Mouse (Mus musculus): ENCODE data around the gene Secisbp2l. TPM values are rescaled to one million over a fixed set of nuclear protein-coding genes. Genes with fewer than 3 reads are reported as not detected.

Secisbp2l gene
- polyA plus RNA-seq, 1 experiment from 2014 or later, result 16.7 TPM

GRCm38 (mm10) chr2:125716599-125716998 is 66.1 kb downstream of the Secisbp2l start:
- ATAC-seq (replicated peaks; ENCODE audit: insufficient number of reproducible peaks, low FRiP score, low TSS enrichment), result no peak
- Histone ChIP-seq H3K9me3 (replicated peaks; ENCODE audit: control insufficient read depth, low read length) (no peaks in the 10 kb centered on the region), H3K27me3 (ENCODE audit: control insufficient read depth, insufficient read depth, low read length) (peaks cover 7% of the 10 kb centered on the region; the same call in 1 of the 2 replicates), H3K36me3 (ENCODE audit: control insufficient read depth, insufficient read depth, low read length) (no peaks in the 10 kb centered on the region), H3K4me3 (ENCODE audit: low read depth, low read length) (no peak overlapping the region), H3K4me1 (ENCODE audit: control insufficient read depth, insufficient read depth, low read length) (no peaks in the 10 kb centered on the region), H3K27ac (ENCODE audit: low read depth, low read length) (no peak overlapping the region), H3K9ac (ENCODE audit: low read depth, low read length) (no peak overlapping the region), H3K4me2 (no peak overlapping the region)
- 72% methylated on average over 8 of the region's 8 CpGs for WGBS (ENCODE audit: insufficient replicate concordance)

GRCm38 (mm10) chr2:125706510-125706921 is 76.2 kb downstream of the Secisbp2l start:
- ATAC-seq (replicated peaks; ENCODE audit: insufficient number of reproducible peaks, low FRiP score, low TSS enrichment), result no peak
- no peak overlapping the region for H3K4me2 ChIP-seq
- 77% methylated on average over 5 of the region's 5 CpGs for whole genome bisulfite sequencing (ENCODE audit: insufficient replicate concordance)
- no peaks in the 10 kb centered on the region for H3K9me3 ChIP-seq (replicated peaks; ENCODE audit: control insufficient read depth, low read length)
- H3K36me3 ChIP-seq (ENCODE audit: control insufficient read depth, insufficient read depth, low read length), result no peaks in the 10 kb centered on the region
- H3K9ac ChIP-seq (ENCODE audit: low read depth, low read length), result no peak overlapping the region
- no peaks in the 10 kb centered on the region for H3K27me3 ChIP-seq (ENCODE audit: control insufficient read depth, insufficient read depth, low read length)
- H3K4me3 ChIP-seq (ENCODE audit: low read depth, low read length), result no peak overlapping the region
- H3K27ac ChIP-seq (ENCODE audit: low read depth, low read length), result no peak overlapping the region
- H3K4me1 ChIP-seq (ENCODE audit: control insufficient read depth, insufficient read depth, low read length), result no peaks in the 10 kb centered on the region

GRCm38 (mm10) chr2:125704907-125705631 is 77.6 kb downstream of the Secisbp2l start:
- Histone ChIP-seq H3K4me3 (ENCODE audit: low read depth, low read length) (no peak overlapping the region), H3K27ac (ENCODE audit: low read depth, low read length) (no peak overlapping the region), H3K9ac (ENCODE audit: low read depth, low read length) (no peak overlapping the region), H3K36me3 (ENCODE audit: control insufficient read depth, insufficient read depth, low read length) (no peaks in the 10 kb centered on the region), H3K27me3 (ENCODE audit: control insufficient read depth, insufficient read depth, low read length) (no peaks in the 10 kb centered on the region), H3K9me3 (replicated peaks; ENCODE audit: control insufficient read depth, low read length) (no peaks in the 10 kb centered on the region), H3K4me2 (no peak overlapping the region), H3K4me1 (ENCODE audit: control insufficient read depth, insufficient read depth, low read length) (no peaks in the 10 kb centered on the region)
- no peak for ATAC-seq (replicated peaks; ENCODE audit: insufficient number of reproducible peaks, low FRiP score, low TSS enrichment)
- 59% methylated on average over 12 of the region's 12 CpGs for WGBS (ENCODE audit: insufficient replicate concordance)

DNA sequence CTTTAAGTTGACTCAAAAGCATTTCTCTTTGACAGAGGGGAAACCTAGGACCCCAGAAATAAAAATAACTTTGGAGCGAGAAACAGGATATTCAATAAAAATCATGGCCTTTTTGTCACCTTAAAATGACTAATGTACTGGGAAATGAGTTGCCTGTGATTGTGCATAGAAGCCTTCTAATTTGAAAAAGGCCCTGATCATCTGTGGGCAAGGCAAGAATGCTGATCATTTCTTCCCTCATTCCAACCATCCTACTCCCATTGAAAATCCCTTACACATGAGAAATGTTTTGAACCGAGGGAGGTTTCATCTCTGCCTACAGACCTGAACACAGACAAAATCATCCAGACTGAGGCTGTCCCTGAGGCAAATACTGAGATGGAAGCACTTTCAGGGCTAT is 79.8 kb downstream of the Secisbp2l start:
- Histone ChIP-seq H3K4me1 (ENCODE audit: control insufficient read depth, insufficient read depth, low read length) (no peaks in the 10 kb centered on the region), H3K27ac (ENCODE audit: low read depth, low read length) (no peak overlapping the region), H3K9me3 (replicated peaks; ENCODE audit: control insufficient read depth, low read length) (no peaks in the 10 kb centered on the region), H3K9ac (ENCODE audit: low read depth, low read length) (no peak overlapping the region), H3K27me3 (ENCODE audit: control insufficient read depth, insufficient read depth, low read length) (no peaks in the 10 kb centered on the region), H3K4me2 (no peak overlapping the region), H3K4me3 (ENCODE audit: low read depth, low read length) (no peak overlapping the region), H3K36me3 (ENCODE audit: control insufficient read depth, insufficient read depth, low read length) (no peaks in the 10 kb centered on the region)
- ATAC-seq (replicated peaks; ENCODE audit: insufficient number of reproducible peaks, low FRiP score, low TSS enrichment), result no peak
- 79% methylated on average over 2 of the region's 2 CpGs for WGBS (ENCODE audit: insufficient replicate concordance)

DNA sequence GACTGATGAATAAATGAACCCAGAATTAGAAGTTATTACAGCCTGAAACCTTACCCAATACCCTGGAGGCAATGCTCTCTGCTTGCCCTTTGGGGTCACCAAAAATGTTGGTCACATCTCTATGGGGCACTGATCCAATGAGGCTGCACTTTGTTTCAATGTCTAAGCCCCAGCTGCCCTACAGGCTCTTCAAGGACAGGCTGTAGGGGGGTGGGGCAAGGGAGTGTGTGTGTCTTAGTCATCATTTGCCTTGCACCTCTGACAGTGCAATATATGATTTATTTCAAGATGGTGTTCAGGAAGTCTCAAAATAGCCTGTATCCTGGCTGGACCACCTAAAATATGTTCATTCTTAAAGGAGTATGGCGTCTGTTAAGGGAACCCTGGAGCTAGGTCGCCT is 81.1 kb downstream of the Secisbp2l start:
- Histone ChIP-seq H3K36me3 (ENCODE audit: control insufficient read depth, insufficient read depth, low read length) (no peaks in the 10 kb centered on the region), H3K9me3 (replicated peaks; ENCODE audit: control insufficient read depth, low read length) (no peaks in the 10 kb centered on the region), H3K4me2 (no peak overlapping the region), H3K4me3 (ENCODE audit: low read depth, low read length) (no peak overlapping the region), H3K27me3 (ENCODE audit: control insufficient read depth, insufficient read depth, low read length) (no peaks in the 10 kb centered on the region), H3K9ac (ENCODE audit: low read depth, low read length) (no peak overlapping the region), H3K4me1 (ENCODE audit: control insufficient read depth, insufficient read depth, low read length) (no peaks in the 10 kb centered on the region), H3K27ac (ENCODE audit: low read depth, low read length) (no peak overlapping the region)
- ATAC-seq (replicated peaks; ENCODE audit: insufficient number of reproducible peaks, low FRiP score, low TSS enrichment), result no peak
- 81% methylated on average over 2 of the region's 2 CpGs for WGBS (ENCODE audit: insufficient replicate concordance)

DNA sequence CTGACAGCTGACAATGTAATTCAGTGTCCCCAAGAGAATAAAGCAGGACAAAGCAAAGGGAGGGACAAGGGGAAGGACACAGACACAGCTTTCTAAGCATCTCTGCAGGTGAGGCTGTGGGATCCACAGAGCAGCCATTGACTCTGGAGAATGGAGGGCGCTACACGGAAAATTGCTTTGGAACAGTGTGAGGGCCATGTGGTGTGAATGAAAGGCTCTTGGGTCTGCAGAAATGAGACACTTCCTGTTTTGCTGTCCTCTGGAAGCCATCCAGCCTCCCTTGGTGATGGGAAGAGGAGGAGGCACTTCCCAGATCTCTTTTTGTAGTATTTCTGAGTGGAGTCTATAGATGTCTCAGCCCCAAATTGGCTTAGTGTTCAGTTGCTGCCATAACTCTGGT is 86.5 kb downstream of the Secisbp2l start:
- Histone ChIP-seq H3K4me3 (ENCODE audit: low read depth, low read length) (no peak overlapping the region), H3K9me3 (replicated peaks; ENCODE audit: control insufficient read depth, low read length) (no peaks in the 10 kb centered on the region), H3K27me3 (ENCODE audit: control insufficient read depth, insufficient read depth, low read length) (no peaks in the 10 kb centered on the region), H3K4me2 (no peak overlapping the region), H3K9ac (ENCODE audit: low read depth, low read length) (no peak overlapping the region), H3K27ac (ENCODE audit: low read depth, low read length) (no peak overlapping the region), H3K36me3 (ENCODE audit: control insufficient read depth, insufficient read depth, low read length) (no peaks in the 10 kb centered on the region), H3K4me1 (ENCODE audit: control insufficient read depth, insufficient read depth, low read length) (no peaks in the 10 kb centered on the region)
- WGBS (ENCODE audit: insufficient replicate concordance), result 64% methylated on average over 2 of the region's 2 CpGs
- no peak for ATAC-seq (replicated peaks; ENCODE audit: insufficient number of reproducible peaks, low FRiP score, low TSS enrichment)

DNA sequence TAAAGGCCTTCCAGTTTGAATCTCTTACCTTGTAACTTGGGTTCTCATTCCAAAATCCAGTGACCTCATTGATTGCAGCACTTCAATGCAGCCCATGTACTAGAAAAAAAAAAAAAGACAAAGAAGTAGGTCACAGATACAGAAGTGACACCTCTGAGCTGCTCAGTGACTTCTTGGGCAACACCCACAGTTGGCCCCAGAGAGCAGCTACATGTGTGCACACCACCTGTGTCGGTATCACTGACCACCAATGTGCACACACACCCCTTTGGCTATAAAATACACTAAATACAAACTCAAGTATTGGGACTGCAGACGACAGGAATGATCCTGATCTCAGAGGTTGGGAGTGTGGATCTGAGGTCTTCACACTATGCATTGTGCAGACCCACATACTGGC is 87.9 kb downstream of the Secisbp2l start:
- Histone ChIP-seq H3K9me3 (replicated peaks; ENCODE audit: control insufficient read depth, low read length) (no peaks in the 10 kb centered on the region), H3K36me3 (ENCODE audit: control insufficient read depth, insufficient read depth, low read length) (no peaks in the 10 kb centered on the region), H3K27me3 (ENCODE audit: control insufficient read depth, insufficient read depth, low read length) (no peaks in the 10 kb centered on the region), H3K4me1 (ENCODE audit: control insufficient read depth, insufficient read depth, low read length) (no peaks in the 10 kb centered on the region), H3K9ac (ENCODE audit: low read depth, low read length) (no peak overlapping the region), H3K4me3 (ENCODE audit: low read depth, low read length) (no peak overlapping the region), H3K27ac (ENCODE audit: low read depth, low read length) (no peak overlapping the region), H3K4me2 (no peak overlapping the region)
- WGBS (ENCODE audit: insufficient replicate concordance), result 63% methylated on average over 2 of the region's 2 CpGs
- ATAC-seq (replicated peaks; ENCODE audit: insufficient number of reproducible peaks, low FRiP score, low TSS enrichment), result no peak

DNA sequence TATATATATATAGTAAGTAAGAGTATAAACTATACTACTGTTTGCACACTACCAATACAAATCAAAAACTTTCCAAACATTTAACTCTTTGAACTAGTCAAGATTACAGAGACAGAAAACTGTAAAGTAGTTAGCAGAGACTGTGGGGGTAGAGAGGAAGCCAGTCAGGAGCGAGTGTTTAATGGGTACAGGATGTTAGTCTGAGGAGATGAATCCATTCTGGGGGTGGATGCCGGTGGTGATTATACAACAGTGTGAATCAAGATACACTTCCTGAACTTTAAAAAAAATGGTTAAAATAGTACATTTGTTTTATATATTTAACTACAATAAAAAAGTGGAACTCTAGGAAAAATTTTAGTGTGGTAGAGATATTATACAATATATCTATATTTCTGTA is 90.7 kb downstream of the Secisbp2l start:
- WGBS (ENCODE audit: insufficient replicate concordance), result 62% methylated on average over 2 of the region's 2 CpGs
- no peaks in the 10 kb centered on the region for H3K36me3 ChIP-seq (ENCODE audit: control insufficient read depth, insufficient read depth, low read length)
- no peaks in the 10 kb centered on the region for H3K4me1 ChIP-seq (ENCODE audit: control insufficient read depth, insufficient read depth, low read length)
- no peaks in the 10 kb centered on the region for H3K9me3 ChIP-seq (replicated peaks; ENCODE audit: control insufficient read depth, low read length)
- H3K4me2 ChIP-seq, result no peak overlapping the region
- no peaks in the 10 kb centered on the region for H3K27me3 ChIP-seq (ENCODE audit: control insufficient read depth, insufficient read depth, low read length)
- ATAC-seq (replicated peaks; ENCODE audit: insufficient number of reproducible peaks, low FRiP score, low TSS enrichment), result no peak
- no peak overlapping the region for H3K27ac ChIP-seq (ENCODE audit: low read depth, low read length)
- H3K9ac ChIP-seq (ENCODE audit: low read depth, low read length), result no peak overlapping the region
- no peak overlapping the region for H3K4me3 ChIP-seq (ENCODE audit: low read depth, low read length)

All from heart, embryonic 11.5 days (tissue).